Mouse (Mus musculus) heart, postnatal 36 days (tissue): Measurements from ENCODE around the gene Alad. TPM values are rescaled to one million over a fixed set of nuclear protein-coding genes. Genes with fewer than 3 reads are reported as not detected.
"Not testable (repeated sequence)": the region's sequence is repeated elsewhere in the genome, so short reads cannot be mapped to it uniquely, and the experiment has no call there.

Experiments used
- DNase-seq, 2 experiments: peaks; one replicate each; pipeline ENCODE4 v3.0.0; 2021 to 2022
- intact Hi-C: fragments of 180-260 bp; cut with DNase I; formaldehyde crosslinking; loops from one replicate; pipeline ENCODE4 v1.15.1; 2025
- total RNA-seq, 2 experiments: library from RNA; stranded (reverse); gene quantifications; 2 replicates each; pipeline ENCODE4 v1.2.3; 2021

Gene Alad
- total RNA-seq, 2 experiments from 2014 or later, result 68.1 to 68.2 TPM

- intact Hi-C loops, result no loop called here
- no peak for DNase-seq
Observed at GRCm38 (mm10) chr4:62494230-62494629, 25.5 kb downstream of the Alad start.

- intact Hi-C loops, result no loop called here
- DNase-seq, result no peak
Observed at GRCm38 (mm10) chr4:62492682-62493081, 27.0 kb downstream of the Alad start.

- intact Hi-C loops, result no loop called here
- no peak for DNase-seq
Observed at GRCm38 (mm10) chr4:62487914-62488313, 31.8 kb downstream of the Alad start.

GRCm38 (mm10) chr4:62487172-62487571 lies 32.5 kb downstream of the Alad start:
- no peak for DNase-seq
- intact Hi-C loops, result no loop called here

GRCm38 (mm10) chr4:62486162-62486696 lies 33.5 kb downstream of the Alad start:
- DNase-seq, result no peak
- intact Hi-C loops, result no loop called here

- intact Hi-C loops, result no loop called here
Observed at GRCm38 (mm10) chr4:62485450-62486161, 34.1 kb downstream of the Alad start.

GRCm38 (mm10) chr4:62484928-62485327 lies 34.8 kb downstream of the Alad start:
- intact Hi-C loops, result no loop called here

More at GRCm38 (mm10) chr4:62485450-62486161, 34.1 kb downstream of the Alad start:
- DNase-seq, result no peak

GRCm38 (mm10) chr4:62480709-62481605 lies 38.8 kb downstream of the Alad start:
- no peak for DNase-seq
- intact Hi-C loops, result loop anchor here (2.0 kb wide), 1 partner anchor 22 kb away; the partner anchor contains the start of gene Hdhd3

More at GRCm38 (mm10) chr4:62484928-62485327, 34.8 kb downstream of the Alad start:
- DNase-seq, result no peak

GRCm38 (mm10) chr4:62479937-62480708 lies 39.6 kb downstream of the Alad start, which contains the start of gene Bspry:
TSS of gene Bspry (plus strand) at chr4:62480053.
- peak in 1 of 2 experiments; percentile 20 for DNase-seq
- intact Hi-C loops, result loop anchor here (2.0 kb wide), 1 partner anchor 23 kb away; the partner anchor contains the start of gene Hdhd3

- DNase-seq, intact Hi-C loops: not testable (repeated sequence)
Observed at GRCm38 (mm10) chr4:62479593-62479936, 40.2 kb downstream of the Alad start.

- DNase-seq, result no peak
- intact Hi-C loops, result no loop called here
Observed at GRCm38 (mm10) chr4:62477542-62478244, 42.0 kb downstream of the Alad start.

- intact Hi-C loops, result no loop called here
- DNase-seq, result no peak
Observed at GRCm38 (mm10) chr4:62475793-62476192, 43.9 kb downstream of the Alad start.

- no peak for DNase-seq
- intact Hi-C loops, result no loop called here
Observed at GRCm38 (mm10) chr4:62475131-62475530, 44.6 kb downstream of the Alad start.

GRCm38 (mm10) chr4:62472071-62472470 lies 47.6 kb downstream of the Alad start:
- no peak for DNase-seq
- intact Hi-C loops, result no loop called here

GRCm38 (mm10) chr4:62470598-62471051 lies 49.1 kb downstream of the Alad start, which contains the start of gene Wdr31:
TSS of gene Wdr31 (minus strand) at chr4:62470896.
- DNase-seq, result peak; percentile 66 to 71
- intact Hi-C loops, result no loop called here

GRCm38 (mm10) chr4:62468158-62468557 lies 51.6 kb downstream of the Alad start:
- DNase-seq, result no peak
- intact Hi-C loops, result loop anchor here (5.0 kb wide), 1 partner anchor 34 kb away; the partner anchor contains the start of gene Hdhd3

GRCm38 (mm10) chr4:62463124-62463523 lies 56.6 kb downstream of the Alad start:
- intact Hi-C loops, result no loop called here
- DNase-seq, result no peak

GRCm38 (mm10) chr4:62460348-62460747 lies 59.4 kb downstream of the Alad start:
- intact Hi-C loops, result no loop called here
- DNase-seq, result no peak
